Mouse (Mus musculus) MEL (cell line): ENCODE data around the gene Cx3cr1. TPM values are rescaled to one million over a fixed set of nuclear protein-coding genes. Genes with fewer than 3 reads are reported as not detected.

ENCODE experiments used
- DNase-seq: peaks from one replicate; pipeline ENCODE4 v3.0.0; 2011; ENCODE audit warnings: low read depth, low spot score
- H3K27ac ChIP-seq: 2 replicates; pipeline ENCODE4 v1.5.1; 2012; ENCODE audit warnings: low read depth, mild to moderate bottlenecking, control low read depth, low read length, moderate library complexity; ENCODE audit not compliant: control insufficient read depth
- H3K27me3 ChIP-seq, 2 experiments: fragments of 150-350 bp in 1 of 2; sonication (generic) in 1 of 2; 2 replicates each; pipeline ENCODE4 v1.6.1; 2012; ENCODE audit warnings: low read length in 2 of 2, mild to moderate bottlenecking in 2 of 2, improper control_type of control experiment in 1 of 2, moderate library complexity in 1 of 2; ENCODE audit not compliant: insufficient read depth in 2 of 2, control insufficient read depth in 1 of 2
- H3K36me3 ChIP-seq, 2 experiments: 2 replicates each; pipeline ENCODE4 v1.6.1; 2012 to 2014; ENCODE audit warnings: low read length in 2 of 2, improper control_type of control experiment in 1 of 2, inconsistent platforms in 1 of 2, mild to moderate bottlenecking in 1 of 2; ENCODE audit not compliant: insufficient read depth in 2 of 2, control insufficient read depth in 1 of 2
- H3K4me1 ChIP-seq, 2 experiments: fragments of 150-350 bp in 1 of 2; sonication (generic) in 1 of 2; 2 replicates each; pipeline ENCODE4 v1.6.1; 2012; ENCODE audit warnings: low read length in 2 of 2, improper control_type of control experiment in 1 of 2, mild to moderate bottlenecking in 1 of 2; ENCODE audit not compliant: insufficient read depth in 2 of 2, control insufficient read depth in 1 of 2
- H3K4me3 ChIP-seq, 2 experiments: fragments of 150-350 bp in 1 of 2; sonication (generic) in 1 of 2; 2 replicates each; pipeline ENCODE4 v1.5.1; 2012; ENCODE audit warnings: low read depth in 2 of 2, low read length in 2 of 2, mild to moderate bottlenecking in 2 of 2, moderate library complexity in 2 of 2, control low read depth in 1 of 2, improper control_type of control experiment in 1 of 2; ENCODE audit not compliant: control insufficient read depth in 1 of 2, insufficient read depth in 1 of 2
- H3K79me2 ChIP-seq: 2 replicates; pipeline ENCODE4 v1.6.1; 2012; ENCODE audit warnings: mild to moderate bottlenecking, low read length, moderate library complexity; ENCODE audit not compliant: control insufficient read depth, poor library complexity, insufficient read depth
- H3K9ac ChIP-seq: 2 replicates; pipeline ENCODE4 v1.6.1; 2012; ENCODE audit warnings: low read depth, mild to moderate bottlenecking, control low read depth, low read length, moderate library complexity; ENCODE audit not compliant: control insufficient read depth, poor library complexity, severe bottlenecking
- H3K9me3 ChIP-seq: fragments of 150-350 bp; sonication (generic); replicated peaks from 2 replicates; pipeline ENCODE4 v1.6.1; 2012; ENCODE audit warnings: mild to moderate bottlenecking, low read length, improper control_type of control experiment, moderate library complexity; ENCODE audit not compliant: insufficient read depth
- BHLHE40 ChIP-seq: IDR thresholded peaks from 2 replicates; pipeline ENCODE4 v1.6.1; 2012; ENCODE audit warnings: low read depth, mild to moderate bottlenecking, inconsistent platforms, low read length, improper control_type of control experiment, borderline replicate concordance
- CHD1 ChIP-seq: IDR thresholded peaks from 2 replicates; pipeline ENCODE4 v1.6.1; 2012; ENCODE audit warnings: low read depth, mild to moderate bottlenecking, inconsistent platforms, low read length, improper control_type of control experiment
- CHD2 ChIP-seq: IDR thresholded peaks from 2 replicates; pipeline ENCODE4 v1.6.1; 2011; ENCODE audit warnings: low read length, improper control_type of control experiment
- CTCF ChIP-seq, 3 experiments: IDR thresholded peaks in 2 of 3; conservative IDR thresholded peaks in 1 of 3; 2 replicates each; pipeline ENCODE4 v1.5.1; 2011 to 2012; ENCODE audit warnings: low read length in 3 of 3, low read depth in 2 of 3, mild to moderate bottlenecking in 2 of 3, improper control_type of control experiment in 1 of 3, inconsistent platforms in 1 of 3, mixed read lengths in 1 of 3, moderate library complexity in 1 of 3; ENCODE audit not compliant: control insufficient read depth in 1 of 3, insufficient read depth in 1 of 3, poor library complexity in 1 of 3, severe bottlenecking in 1 of 3
- E2F4 ChIP-seq: IDR thresholded peaks from 2 replicates; pipeline ENCODE4 v1.6.1; 2011; ENCODE audit warnings: low read depth, low read length, improper control_type of control experiment, borderline replicate concordance
- ELF1 ChIP-seq: IDR thresholded peaks from 2 replicates; pipeline ENCODE4 v1.6.1; 2014; ENCODE audit warnings: low read depth, mild to moderate bottlenecking, inconsistent platforms, low read length, improper control_type of control experiment, moderate library complexity
- EP300 ChIP-seq, 2 experiments: IDR thresholded peaks; 2 replicates each; pipeline ENCODE4 v1.6.1; 2011; ENCODE audit warnings: improper control_type of control experiment in 2 of 2, low read length in 2 of 2, low read depth in 1 of 2, mild to moderate bottlenecking in 1 of 2
- ETS1 ChIP-seq: IDR thresholded peaks from 2 replicates; pipeline ENCODE4 v1.6.1; 2012; ENCODE audit warnings: low read depth, mild to moderate bottlenecking, inconsistent platforms, low read length, improper control_type of control experiment, moderate library complexity
- GABPA ChIP-seq: IDR thresholded peaks from 2 replicates; pipeline ENCODE4 v1.6.1; 2012; ENCODE audit warnings: low read depth, mild to moderate bottlenecking, inconsistent platforms, low read length, improper control_type of control experiment, moderate library complexity
- GATA1 ChIP-seq: IDR thresholded peaks from 2 replicates; pipeline ENCODE4 v1.6.1; 2011; ENCODE audit warnings: low read depth, low read length, improper control_type of control experiment
- HCFC1 ChIP-seq: IDR thresholded peaks from 2 replicates; pipeline ENCODE4 v1.6.1; 2012; ENCODE audit warnings: low read depth, mild to moderate bottlenecking, inconsistent platforms, low read length, improper control_type of control experiment, moderate library complexity
- JUND ChIP-seq: IDR thresholded peaks from 2 replicates; pipeline ENCODE4 v1.6.1; 2011; ENCODE audit warnings: low read depth, mild to moderate bottlenecking, improper control_type of control experiment, low read length
- KAT2A ChIP-seq: conservative IDR thresholded peaks from 2 replicates; pipeline ENCODE4 v1.6.1; 2012; ENCODE audit warnings: low read depth, low read length, improper control_type of control experiment, inconsistent platforms
- MAFK ChIP-seq: IDR thresholded peaks from 2 replicates; pipeline ENCODE4 v1.6.1; 2011; ENCODE audit warnings: low read depth, mild to moderate bottlenecking, low read length, improper control_type of control experiment, borderline replicate concordance
- MEF2A ChIP-seq: IDR thresholded peaks from 2 replicates; pipeline ENCODE4 v1.6.1; 2014; ENCODE audit warnings: low read depth, mild to moderate bottlenecking, inconsistent platforms, low read length, improper control_type of control experiment; ENCODE audit not compliant: poor library complexity, insufficient replicate concordance, severe bottlenecking; ENCODE audit errors: extremely low read depth
- MXI1 ChIP-seq: IDR thresholded peaks from 2 replicates; pipeline ENCODE4 v1.6.1; 2011; ENCODE audit warnings: mild to moderate bottlenecking, low read depth, low read length, improper control_type of control experiment
- MYB ChIP-seq: IDR thresholded peaks from 2 replicates; pipeline ENCODE4 v1.6.1; 2011; ENCODE audit warnings: mild to moderate bottlenecking, low read depth, low read length, improper control_type of control experiment
- NELFE ChIP-seq: IDR thresholded peaks from 2 replicates; pipeline ENCODE4 v1.6.1; 2011; ENCODE audit warnings: low read depth, low read length, improper control_type of control experiment
- POLR2A ChIP-seq, 2 experiments: IDR thresholded peaks; 2 replicates each; pipeline ENCODE4 v1.6.1; 2011 to 2012; ENCODE audit warnings: low read length in 2 of 2, mild to moderate bottlenecking in 2 of 2, control low read depth in 1 of 2, improper control_type of control experiment in 1 of 2, low read depth in 1 of 2, moderate library complexity in 1 of 2; ENCODE audit not compliant: control insufficient read depth in 1 of 2, insufficient read depth in 1 of 2, poor library complexity in 1 of 2
- RAD21 ChIP-seq: IDR thresholded peaks from 2 replicates; pipeline ENCODE4 v1.6.1; 2011; ENCODE audit warnings: mild to moderate bottlenecking, low read depth, low read length, improper control_type of control experiment
- SMC3 ChIP-seq: IDR thresholded peaks from 2 replicates; pipeline ENCODE4 v1.6.1; 2011; ENCODE audit warnings: low read depth, low read length, improper control_type of control experiment
- TAL1 ChIP-seq: IDR thresholded peaks from 2 replicates; pipeline ENCODE4 v1.6.1; 2012; ENCODE audit warnings: mild to moderate bottlenecking, inconsistent platforms, low read length, moderate library complexity, mixed read lengths
- TBP ChIP-seq: IDR thresholded peaks from 2 replicates; pipeline ENCODE4 v1.8.0; 2011; ENCODE audit warnings: low read depth, low read length, improper control_type of control experiment
- TCF12 ChIP-seq: IDR thresholded peaks from 2 replicates; pipeline ENCODE4 v1.6.1; 2014; ENCODE audit warnings: low read depth, mild to moderate bottlenecking, inconsistent platforms, low read length, improper control_type of control experiment, moderate library complexity
- UBTF ChIP-seq: IDR thresholded peaks from 2 replicates; pipeline ENCODE4 v1.6.1; 2012; ENCODE audit warnings: low read depth, mild to moderate bottlenecking, inconsistent platforms, low read length, improper control_type of control experiment, moderate library complexity, borderline replicate concordance; ENCODE audit not compliant: insufficient read depth
- USF1 ChIP-seq: IDR thresholded peaks from 2 replicates; pipeline ENCODE4 v1.6.1; 2014; ENCODE audit warnings: low read depth, mild to moderate bottlenecking, inconsistent platforms, low read length, improper control_type of control experiment, moderate library complexity
- ZC3H11A ChIP-seq: IDR thresholded peaks from 2 replicates; pipeline ENCODE4 v1.6.1; 2012; ENCODE audit warnings: low read depth, mild to moderate bottlenecking, inconsistent platforms, low read length, improper control_type of control experiment
- ZKSCAN1 ChIP-seq: IDR thresholded peaks from 2 replicates; pipeline ENCODE4 v1.6.1; 2012; ENCODE audit warnings: low read depth, mild to moderate bottlenecking, inconsistent platforms, low read length, improper control_type of control experiment, moderate library complexity
- ZNF384 ChIP-seq: IDR thresholded peaks from 2 replicates; pipeline ENCODE4 v1.6.1; 2012; ENCODE audit warnings: low read depth, mild to moderate bottlenecking, inconsistent platforms, low read length, improper control_type of control experiment
- polyA plus RNA-seq, 2 experiments: library from polyadenylated mRNA; stranded (reverse) in 1 of 2; unstranded in 1 of 2; fragments of >175 nt in 1 of 2; fragments of >200 nt in 1 of 2; gene quantifications; 2 replicates each; pipeline versions ENCODE4 v1.2.1 to v1.2.4; 2012; ENCODE audit warnings: low replicate concordance in 2 of 2, low read depth in 1 of 2; ENCODE audit not compliant: insufficient read length in 2 of 2, insufficient read depth in 1 of 2, missing spikeins in 1 of 2
- total RNA-seq: library from RNA; depleted of rRNA; stranded (reverse); fragments of 300-350 nt; gene quantifications from 2 replicates; pipeline ENCODE4 v1.2.3, GENCODE M21; 2012

Gene Cx3cr1
- total and polyA plus RNA-seq, 3 experiments, result not detected

DNA sequence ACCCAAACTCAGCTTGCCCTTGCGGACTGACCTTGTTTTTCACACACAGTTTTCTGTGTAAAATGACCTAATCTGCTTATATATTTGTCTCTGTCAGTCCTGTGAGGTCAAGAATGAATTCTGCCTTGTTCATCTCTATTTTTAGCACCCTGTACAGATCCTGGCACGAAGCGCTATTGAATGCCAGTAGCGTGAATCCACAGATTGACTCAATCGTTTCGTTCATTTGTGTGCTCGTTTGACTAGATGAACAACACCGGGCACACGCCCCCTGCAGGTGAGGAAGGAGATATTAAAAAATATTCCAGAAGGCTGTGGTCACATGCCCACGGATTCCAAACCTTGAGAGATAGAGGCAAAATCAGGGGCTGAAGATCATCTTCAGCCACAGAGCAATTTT lies 58.1 kb downstream of the Cx3cr1 start:
- no peaks in the 10 kb centered on the region for H3K9me3 ChIP-seq
- peak; percentile 63 for DNase-seq
- H3K4me3 ChIP-seq, result peak overlapping the region in 1 of 2 experiments; percentile 24; a peak in 1 of 4 replicates

GRCm38 (mm10) chr9:120010781-120011511 lies 58.7 kb downstream of the Cx3cr1 start:
- Histone ChIP-seq H3K9ac (no peak overlapping the region), H3K4me1 (peaks cover 0 to 3% of the 10 kb centered on the region in 2 experiments; a peak in 2 of 4 replicates), H3K27me3 (peaks cover 0 to 1% of the 10 kb centered on the region in 2 experiments; a peak in 1 of 4 replicates), H3K4me3 (peak overlapping the region in 1 of 2 experiments; percentile 24; a peak in 1 of 4 replicates), H3K27ac (no peak overlapping the region), H3K36me3 (peaks cover 0 to 6% of the 10 kb centered on the region in 2 experiments; a peak in 2 of 4 replicates), H3K79me2 (no peaks in the 10 kb centered on the region), H3K9me3 (no peaks in the 10 kb centered on the region)
- DNase-seq, result peak; percentile 89
- TF ChIP-seq ETS1 (0 out of 2 replicates have a peak, but pooled peaks have one; percentile 16), RAD21 (no peak), ZKSCAN1 (no peak), POLR2A (IDR thresholded peaks at IDR 0.05; ENCODE audit: control insufficient read depth in 1 of 2, insufficient read depth in 1 of 2, low read depth in 1 of 2, low read length in 2 of 2, poor library complexity in 1 of 2) (no peak), HCFC1 (no peak), ELF1 (peak; percentile 63), GABPA (no peak), JUND (no peak), UBTF (no peak), E2F4 (no peak), GATA1 (no peak), MXI1 (no peak), CHD2 (no peak), KAT2A (no peak), MYB (no peak), BHLHE40 (no peak), ZNF384 (no peak), NELFE (no peak), TAL1 (no peak), TCF12 (0 out of 2 replicates have a peak, but pooled peaks have one; percentile 23), MEF2A (no peak), EP300 (IDR thresholded peaks at IDR 0.05; ENCODE audit: low read depth in 1 of 2, low read length in 2 of 2) (no peak), USF1 (no peak), MAFK (no peak)

More for the DNA sequence above, 58.1 kb downstream of the Cx3cr1 start:
- Histone ChIP-seq H3K27me3 (peaks cover 0 to 1% of the 10 kb centered on the region in 2 experiments; a peak in 1 of 4 replicates), H3K79me2 (no peaks in the 10 kb centered on the region), H3K27ac (no peak overlapping the region), H3K9ac (no peak overlapping the region), H3K36me3 (peaks cover 0 to 6% of the 10 kb centered on the region in 2 experiments; a peak in 2 of 4 replicates), H3K4me1 (peaks cover 0 to 3% of the 10 kb centered on the region in 2 experiments; a peak in 2 of 4 replicates)
- TF ChIP-seq TBP (no peak), ETS1 (no peak), CHD1 (no peak), ZC3H11A (peak; percentile 20; the same call in 1 of the 2 replicates), CHD2 (no peak), CTCF (IDR thresholded peaks at IDR 0.05 in 2 of 3, conservative IDR thresholded peaks at IDR 0.05 in 1 of 3; ENCODE audit: control insufficient read depth in 1 of 3, insufficient read depth in 1 of 3, low read depth in 2 of 3, low read length in 3 of 3, poor library complexity in 1 of 3, severe bottlenecking in 1 of 3) (peak; percentile 31 to 50 (median 36)), NELFE (no peak), GABPA (no peak), SMC3 (peak; percentile 51), GATA1 (no peak), TCF12 (no peak), RAD21 (peak; percentile 22), USF1 (peak; percentile 79), ZKSCAN1 (no peak)
